Mouse (Mus musculus): ENCODE measurements around the gene BC003965.
A peak's percentile ranks its signal among the peaks of the same experiment; 100 is the strongest.

The BC003965 gene

DNA sequence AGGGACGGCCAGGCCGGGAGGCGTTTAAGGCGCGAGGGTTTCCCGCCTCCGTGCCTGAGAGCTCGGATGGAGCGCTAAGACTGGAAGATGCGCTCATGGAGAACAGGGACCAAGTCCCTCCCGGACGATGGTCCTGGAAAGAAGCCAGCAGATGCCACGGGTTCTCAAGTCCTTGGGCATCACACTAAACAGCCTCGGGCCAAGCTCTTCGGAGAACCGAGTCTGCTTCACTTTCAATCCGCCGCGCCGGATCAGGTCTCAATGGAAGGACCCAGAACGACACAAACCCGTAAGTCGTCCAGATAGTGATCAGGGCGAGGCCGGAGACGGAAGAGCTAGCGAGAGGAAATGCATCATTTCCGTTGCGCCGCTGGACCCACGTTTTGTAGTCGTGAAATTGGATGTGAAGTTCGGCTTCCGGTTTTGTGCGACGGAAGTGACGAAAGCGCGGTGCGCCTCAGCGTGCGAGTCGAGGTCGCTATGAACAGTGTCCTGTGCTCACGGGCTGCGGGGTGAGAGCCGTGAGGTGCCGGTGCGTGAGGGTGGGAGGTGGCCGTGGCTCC, at the start of gene BC003965:
BC003965 (plus strand) TSS at position 426 of the 563 bp plus-strand sequence.
- DNase-seq (ENCODE audit: low read depth, low spot score) = peak; percentile 98

DNA sequence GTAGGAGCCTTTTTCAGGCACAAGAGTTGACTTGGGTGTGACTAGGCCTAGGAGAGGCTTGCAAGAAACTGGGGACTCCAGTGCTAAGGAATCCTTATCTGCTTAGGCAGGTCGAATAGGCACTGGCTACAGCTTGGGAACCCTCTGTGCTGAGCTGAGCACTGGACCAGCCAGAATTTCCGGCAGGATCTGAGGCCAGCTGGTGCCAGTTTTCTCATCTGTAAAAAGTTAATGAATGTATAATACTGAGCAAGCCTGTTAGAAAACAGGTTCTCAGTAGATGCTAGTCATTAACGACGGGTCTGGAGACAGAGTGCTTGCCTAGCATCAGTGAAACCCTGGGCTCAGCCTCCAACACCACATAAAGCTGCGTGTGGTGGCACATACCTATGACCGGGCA, 48.7 kb upstream of the BC003965 start:
- DNase-seq (ENCODE audit: low read depth, low spot score) = no peak

DNA sequence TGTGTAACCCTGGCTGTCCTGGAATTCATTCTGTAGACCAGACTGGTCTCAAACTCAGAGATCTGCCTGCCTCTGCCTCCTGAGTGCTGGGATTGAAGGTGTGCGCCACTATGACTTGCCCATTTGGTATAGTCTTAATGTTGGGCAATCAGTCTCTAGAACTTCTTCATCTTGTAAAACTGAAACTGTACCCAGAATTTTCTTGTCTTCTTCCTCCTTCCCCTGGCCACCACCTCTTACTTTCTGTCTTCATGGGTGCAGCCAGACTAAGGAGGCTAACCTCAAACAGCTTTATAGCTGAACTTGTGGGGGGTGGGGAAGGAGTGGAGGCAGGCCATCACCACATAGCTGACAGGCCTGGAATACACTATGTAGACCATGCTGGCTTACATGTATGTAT, 45.6 kb upstream of the BC003965 start:
- DNase-seq (ENCODE audit: low read depth, low spot score) = no peak

DNA sequence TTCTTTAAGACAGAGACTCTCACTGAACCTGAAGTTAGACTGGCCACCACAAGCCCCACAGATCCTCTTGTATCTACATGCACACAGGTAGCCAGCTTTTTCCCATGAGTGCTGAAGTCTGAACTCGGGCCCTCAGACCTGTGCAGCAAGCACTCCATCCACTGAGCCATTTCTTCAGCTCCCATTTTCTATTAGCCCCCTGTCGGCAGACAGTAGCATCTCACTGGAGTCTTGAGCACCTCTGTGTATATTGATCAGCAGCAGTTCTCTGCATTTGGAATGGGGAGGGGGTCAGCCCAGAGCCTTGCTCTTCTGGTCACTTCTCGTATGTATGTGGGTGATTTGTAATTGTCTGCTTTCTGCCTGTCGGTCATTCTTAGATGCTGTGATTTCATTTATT, 44.4 kb upstream of the BC003965 start:
- DNase-seq (ENCODE audit: low read depth, low spot score) = no peak

DNA sequence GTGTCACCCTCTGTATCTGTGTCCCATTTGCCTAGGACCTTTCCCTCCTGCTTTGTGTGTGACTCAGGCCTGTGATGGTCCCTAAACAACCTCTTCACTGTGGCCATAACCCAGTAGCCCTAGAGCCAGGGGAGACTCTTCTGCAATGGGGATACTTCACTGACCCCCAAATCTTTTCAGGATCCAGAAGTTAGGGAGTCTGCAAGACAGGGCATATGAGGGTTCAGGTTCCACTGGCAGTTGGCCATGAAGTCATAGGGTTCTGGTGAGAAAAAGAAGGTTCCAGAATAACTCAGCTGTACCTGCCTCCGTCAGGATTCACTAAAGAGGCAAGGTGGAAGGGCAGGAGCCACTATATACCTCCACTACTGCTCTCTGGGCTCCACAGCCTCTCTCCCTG, 22.2 kb upstream of the BC003965 start, which contains the start of gene Ccdc154:
Ccdc154 (plus strand) TSS at position 301 of the 400 bp plus-strand sequence.
- DNase-seq (ENCODE audit: low read depth, low spot score) = no peak

DNA sequence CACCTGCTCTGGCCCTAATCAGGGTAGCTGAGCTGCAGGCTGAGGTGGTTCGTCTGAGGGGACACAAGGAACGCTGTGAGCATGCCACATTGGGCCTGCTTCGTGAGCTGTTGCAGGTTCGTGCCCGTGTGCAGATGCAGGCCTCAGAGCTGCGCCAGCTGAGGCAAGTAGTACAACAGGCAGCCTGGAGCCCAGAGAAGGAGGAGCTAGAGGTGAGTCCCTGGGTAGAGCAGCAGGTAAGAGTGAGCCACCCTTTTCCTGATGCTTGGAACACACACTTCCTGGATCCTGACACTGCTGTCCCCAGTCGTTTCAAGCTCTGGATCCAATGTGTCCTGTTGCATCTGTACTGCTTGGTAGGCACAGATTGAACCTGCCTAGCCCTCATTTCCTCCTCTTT, 21.0 kb upstream of the BC003965 start:
- DNase-seq (ENCODE audit: low read depth, low spot score) = no peak

DNA sequence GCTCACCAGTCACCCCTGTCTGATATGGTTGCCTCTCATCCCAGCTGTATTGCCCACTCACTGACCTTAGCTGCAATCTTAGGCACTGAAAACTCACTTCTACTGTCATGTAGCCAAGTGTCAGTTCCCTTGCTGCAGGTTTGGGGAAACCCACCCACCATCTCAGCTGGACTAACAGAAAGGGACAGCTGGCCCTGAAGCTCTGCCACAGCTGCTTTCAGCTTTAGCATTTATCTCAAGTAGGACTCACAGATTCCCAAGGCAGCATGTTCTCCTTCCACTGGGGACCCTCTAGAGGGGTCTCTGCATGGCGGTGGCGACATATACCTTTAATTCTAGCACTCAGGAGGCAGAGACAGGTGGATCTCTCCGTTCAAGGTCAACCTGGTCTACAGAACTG, 19.6 kb upstream of the BC003965 start:
- DNase-seq (ENCODE audit: low read depth, low spot score) = no peak

DNA sequence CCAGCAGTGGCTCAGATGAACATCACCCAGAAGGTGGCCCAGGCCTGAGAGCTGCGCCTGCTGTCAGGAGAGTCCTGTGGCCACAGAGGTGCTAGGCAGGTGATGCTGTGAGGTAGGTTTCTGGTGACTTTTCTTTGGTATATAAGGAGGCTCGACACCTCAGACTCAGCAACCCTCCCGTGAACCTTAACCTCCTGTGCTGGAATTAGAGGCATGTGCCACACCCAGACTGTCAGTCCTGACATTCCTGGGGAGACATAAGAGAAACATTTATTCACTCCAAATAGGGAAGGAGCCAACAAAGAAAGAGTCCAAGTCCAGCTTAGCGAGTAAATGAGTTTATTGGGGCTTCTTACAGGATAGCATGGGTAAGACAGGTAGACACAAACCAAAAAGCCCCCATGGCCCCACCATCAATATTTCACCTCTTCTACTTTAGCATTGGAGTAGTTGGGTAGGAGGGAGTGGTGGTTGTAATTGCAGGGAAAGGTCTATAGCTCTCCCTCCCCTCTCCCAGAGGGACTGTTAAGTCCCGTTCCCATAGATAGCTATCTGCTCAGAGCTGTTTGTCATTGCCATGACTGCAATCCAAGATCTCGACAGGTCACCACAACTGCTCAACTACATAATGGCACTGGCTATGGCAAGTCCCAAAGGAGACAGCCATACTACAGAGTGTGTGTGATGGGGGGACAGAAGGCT, 18.2 kb upstream of the BC003965 start:
- no peak for DNase-seq (ENCODE audit: low read depth, low spot score)

DNA sequence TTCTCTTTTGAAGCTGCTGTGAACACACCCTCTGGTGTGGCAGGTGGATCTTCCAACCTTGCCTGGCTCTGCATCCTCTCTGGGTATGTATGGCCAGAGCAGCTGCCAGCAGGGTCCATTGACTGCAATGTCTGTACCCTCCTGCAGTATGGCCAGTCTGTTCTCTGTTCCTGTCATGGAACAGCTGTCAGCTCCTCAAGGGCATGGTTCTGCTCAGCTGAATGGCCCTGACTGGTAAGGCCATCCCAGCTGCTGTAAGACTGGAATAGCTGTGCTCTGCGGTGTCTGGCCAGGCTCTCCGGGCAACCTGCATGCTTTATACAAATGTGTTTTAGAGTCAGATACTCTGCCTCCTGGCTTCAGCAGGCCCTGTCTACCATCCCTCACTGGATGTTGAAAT, 14.6 kb upstream of the BC003965 start:
- no peak for DNase-seq (ENCODE audit: low read depth, low spot score)

DNA sequence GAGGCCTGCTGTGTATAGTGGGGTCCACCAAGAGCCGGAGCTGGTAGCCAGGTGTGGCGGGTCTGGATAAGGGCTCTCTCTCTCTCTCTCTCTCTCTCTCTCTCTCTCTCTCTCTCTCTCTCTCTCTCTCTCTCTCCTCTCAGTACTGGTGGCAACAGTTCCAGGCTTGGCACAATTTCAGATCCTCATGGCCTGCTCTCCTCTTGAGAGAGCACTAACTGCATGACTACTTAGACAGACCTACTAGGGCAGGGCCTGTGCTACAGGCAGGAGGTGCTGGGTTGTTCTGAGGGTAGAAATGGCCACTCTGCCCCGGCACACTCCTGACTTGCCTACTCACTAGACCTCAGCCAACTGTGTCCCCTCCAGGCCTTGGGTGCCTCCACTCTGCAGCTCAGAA, 11.8 kb upstream of the BC003965 start:
- no peak for DNase-seq (ENCODE audit: low read depth, low spot score)

DNA sequence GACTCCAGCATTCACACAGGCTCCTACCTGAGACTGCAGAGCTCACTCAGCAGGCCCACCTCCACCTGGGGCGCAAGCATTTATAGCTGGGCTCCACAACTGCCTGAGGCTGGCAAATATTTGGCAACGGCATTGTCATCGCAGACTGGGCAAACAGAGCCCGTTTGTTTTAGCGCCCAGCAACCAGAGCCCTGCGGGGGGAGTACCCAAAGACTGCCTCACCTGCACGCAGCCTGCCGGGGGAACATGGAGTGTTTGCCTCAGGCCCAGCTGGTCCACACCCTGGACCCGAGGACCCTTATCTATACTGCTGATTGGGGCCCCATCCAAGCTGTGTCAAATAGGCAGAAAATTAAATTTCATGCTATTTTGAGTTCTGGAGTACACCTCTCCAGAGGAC, 8.9 kb upstream of the BC003965 start, which contains the start of gene Gm38655:
Gm38655 (minus strand) TSS at position 61 of the 400 bp plus-strand sequence.
- DNase-seq (ENCODE audit: low read depth, low spot score) = no peak

DNA sequence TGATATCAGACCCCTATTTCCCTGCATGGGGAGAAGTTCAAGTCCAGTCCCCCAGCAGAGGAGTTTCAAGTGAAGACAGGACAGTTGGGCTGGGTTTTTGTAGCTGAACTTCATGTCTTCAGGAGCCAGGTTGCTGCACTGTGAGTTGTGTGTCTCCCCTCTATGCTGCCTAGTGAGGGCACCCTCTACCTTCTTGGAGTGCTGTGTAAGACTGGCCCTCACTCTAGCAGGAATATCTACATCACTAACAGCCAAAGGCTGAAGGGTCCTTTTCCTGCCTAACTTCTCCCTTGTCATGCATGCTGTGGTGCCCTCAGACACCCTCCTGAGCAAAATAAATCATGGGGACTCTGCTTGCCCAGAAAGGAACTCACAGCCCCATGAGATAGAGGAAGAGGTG, 1.1 kb upstream of the BC003965 start:
- no peak for DNase-seq (ENCODE audit: low read depth, low spot score)

DNA sequence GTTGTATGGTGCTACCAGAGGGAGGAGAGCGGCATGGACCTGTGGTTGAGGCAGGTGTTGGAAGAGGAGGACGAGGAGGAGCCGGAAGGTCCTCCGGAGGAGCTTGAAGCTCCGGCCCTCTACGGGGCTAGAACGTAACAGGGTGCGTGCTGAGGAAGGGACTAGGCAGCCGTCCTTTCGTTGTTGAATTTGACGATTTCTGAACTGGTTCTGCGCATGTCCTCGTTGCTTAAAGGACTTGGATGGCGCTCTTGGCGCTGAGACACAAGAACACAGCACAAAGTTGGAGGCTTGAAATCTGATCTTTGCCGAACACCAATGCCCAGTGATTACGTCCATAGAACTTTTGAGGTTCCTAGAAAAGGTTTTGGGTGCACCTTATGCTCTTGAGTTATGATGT, 607 bp downstream of the BC003965 start:
- DNase-seq (ENCODE audit: low read depth, low spot score) = no peak

DNA sequence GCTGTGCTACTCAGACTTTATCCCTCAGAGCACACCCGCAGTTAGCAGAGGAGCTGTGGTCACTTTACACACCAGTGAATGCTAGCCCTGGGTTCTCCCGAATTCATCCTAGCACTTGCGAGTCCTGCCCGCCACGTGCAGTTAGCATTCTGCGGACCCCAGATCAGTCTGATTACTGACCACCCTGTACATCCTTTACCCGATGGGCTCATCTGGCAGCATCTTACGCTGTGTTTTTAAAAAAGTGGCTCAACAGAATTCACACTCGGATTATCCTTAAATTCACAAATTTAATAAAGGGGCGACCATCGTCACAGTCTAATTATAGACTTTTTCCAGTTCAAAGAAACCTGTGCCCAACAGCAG, 3.4 kb downstream of the BC003965 start:
- DNase-seq (ENCODE audit: low read depth, low spot score) = no peak

DNA sequence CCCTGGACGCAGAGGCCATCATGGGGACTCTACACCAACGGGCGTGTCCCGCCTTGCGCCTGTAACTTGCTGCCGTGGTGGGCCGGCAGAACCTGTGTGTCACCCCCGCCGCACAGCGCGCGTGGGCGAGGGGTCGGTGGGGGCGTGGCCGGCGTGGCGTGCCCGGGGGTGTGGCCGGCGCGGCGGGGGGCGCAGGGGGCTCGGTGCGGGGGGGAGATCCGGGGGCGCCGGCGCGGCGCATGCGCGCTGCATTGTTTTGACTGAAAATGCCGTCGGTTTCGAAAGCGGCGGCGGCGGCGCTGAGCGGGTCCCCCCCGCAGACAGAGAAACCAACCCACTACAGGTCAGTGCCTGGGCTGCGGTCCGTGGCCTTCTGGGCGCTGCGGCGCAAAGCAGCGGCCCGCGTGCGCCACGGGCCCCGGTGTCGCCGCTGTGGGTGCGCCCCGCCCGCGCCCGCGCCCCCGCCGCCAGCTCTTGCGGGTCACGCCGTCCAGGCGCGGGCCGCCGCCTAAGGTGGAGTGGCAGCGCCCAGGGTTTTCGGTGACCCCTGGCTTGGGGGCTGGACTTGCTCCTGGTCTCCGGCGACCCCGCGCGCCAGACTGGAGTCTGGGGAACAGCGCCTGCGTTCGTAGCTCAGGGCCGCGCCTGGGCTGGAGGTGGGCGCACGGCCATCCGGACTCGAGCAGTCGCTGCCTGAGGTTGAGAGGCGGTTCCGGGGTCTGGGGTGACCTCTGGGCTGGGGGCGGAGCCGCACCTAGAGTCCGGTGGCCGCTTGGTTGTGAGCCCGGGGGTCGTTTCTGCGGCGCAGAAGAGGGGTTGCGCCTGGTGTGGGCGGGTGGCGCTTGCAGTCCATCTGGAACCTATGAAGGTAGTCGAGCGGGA, 4.0 kb downstream of the BC003965 start, which contains the start of gene Unkl:
Unkl (plus strand) TSS at position 248 of the 882 bp plus-strand sequence.
- DNase-seq (ENCODE audit: low read depth, low spot score) = peak; percentile 54

DNA sequence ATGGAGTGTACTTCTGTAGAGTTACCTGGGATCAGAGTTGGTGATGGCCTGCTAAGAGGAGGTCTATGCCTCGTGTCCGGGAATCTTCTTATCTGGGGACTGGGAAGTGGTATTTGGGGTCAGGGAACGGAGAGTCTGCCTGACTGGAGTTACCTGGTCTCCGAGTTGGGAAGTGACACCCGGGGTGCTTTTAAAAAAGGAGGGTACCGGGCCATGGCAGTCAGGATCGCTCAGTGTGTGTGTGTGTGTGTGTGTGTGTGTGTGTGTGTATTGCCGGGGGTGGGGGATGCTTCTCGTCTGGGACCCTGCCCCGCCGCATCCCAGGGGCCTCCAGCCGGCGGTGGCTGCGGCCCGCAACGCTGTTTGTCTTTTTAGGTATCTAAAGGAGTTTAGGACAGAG, 4.7 kb downstream of the BC003965 start:
- DNase-seq (ENCODE audit: low read depth, low spot score) = no peak

DNA sequence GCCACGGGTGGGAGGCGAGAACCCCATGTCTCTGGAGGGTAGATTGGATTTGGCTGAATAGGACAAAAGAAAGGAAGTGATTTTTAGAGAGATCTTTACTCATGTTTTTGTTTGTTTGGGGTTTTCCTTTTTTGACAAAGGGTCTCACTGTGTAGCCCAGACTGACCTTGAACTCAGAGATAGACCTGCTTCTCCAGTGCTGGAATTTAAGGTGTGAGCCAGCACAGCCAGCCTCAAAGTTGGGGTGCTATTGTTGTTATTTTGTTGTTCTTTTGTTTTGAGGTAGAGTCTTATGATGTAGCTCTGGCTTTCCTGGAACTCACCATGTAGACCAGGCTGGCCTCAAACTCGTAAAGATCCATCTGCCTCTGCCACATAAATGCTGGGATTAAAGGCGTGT, 18.0 kb downstream of the BC003965 start:
- no peak for DNase-seq (ENCODE audit: low read depth, low spot score)

DNA sequence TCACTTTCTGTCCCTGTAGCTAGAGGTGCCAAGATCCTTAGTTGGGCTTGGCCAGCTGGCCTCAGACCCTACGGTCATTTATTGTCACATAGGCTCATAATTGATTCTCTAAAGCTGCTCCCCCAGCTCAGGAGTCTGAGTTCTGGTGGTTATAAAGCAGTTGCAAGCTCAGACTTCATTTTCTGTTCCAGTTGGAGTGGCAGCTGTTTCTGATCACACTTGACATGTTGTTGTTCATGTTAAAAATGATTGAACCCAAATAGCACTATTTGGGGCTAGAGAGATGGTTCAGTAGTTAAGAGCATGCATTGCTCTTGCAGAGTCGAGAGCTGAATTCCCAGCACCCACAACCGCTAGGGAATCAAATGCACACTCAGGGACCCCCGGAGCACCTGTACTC, 25.7 kb downstream of the BC003965 start:
- DNase-seq (ENCODE audit: low read depth, low spot score) = no peak

DNA sequence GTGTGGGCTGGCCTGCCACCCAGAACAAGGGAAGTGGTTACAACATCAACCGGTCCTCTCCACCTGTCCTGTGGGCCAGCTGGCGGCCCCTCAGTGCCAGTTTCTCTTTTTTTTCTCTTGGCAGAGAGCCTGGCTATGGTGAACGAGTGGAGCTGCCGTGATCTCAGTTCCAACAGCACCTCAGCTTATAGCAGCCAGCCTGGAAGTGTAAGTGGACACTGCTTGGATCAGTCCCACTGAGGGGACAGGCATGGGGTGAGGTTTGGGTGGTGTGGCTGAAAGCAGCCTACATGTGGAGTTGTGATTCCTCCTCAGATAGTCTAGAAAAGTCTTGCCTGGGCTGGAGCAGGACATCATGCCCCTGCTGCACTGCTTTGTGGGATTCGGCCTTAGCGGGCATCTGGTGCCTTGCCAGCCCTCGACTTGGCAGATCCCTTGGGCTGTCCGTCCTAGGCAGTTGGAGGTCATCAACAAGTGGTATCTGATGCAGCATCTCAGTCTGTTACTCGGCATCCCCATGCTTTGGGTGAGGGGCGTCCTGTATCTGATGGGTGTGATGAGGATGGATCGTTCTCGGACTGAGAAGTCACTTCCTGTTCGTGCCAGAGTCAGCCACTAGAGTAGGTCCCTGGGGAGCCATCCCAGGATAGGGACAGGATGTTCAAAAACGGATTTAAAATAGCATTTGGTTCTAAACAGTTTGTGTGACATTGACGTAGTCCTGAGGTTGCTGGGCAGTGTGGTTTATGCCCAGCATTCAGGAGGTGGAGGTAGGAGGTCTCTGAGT, 26.5 kb downstream of the BC003965 start:
- peak; percentile 82 for DNase-seq (ENCODE audit: low read depth, low spot score)

DNA sequence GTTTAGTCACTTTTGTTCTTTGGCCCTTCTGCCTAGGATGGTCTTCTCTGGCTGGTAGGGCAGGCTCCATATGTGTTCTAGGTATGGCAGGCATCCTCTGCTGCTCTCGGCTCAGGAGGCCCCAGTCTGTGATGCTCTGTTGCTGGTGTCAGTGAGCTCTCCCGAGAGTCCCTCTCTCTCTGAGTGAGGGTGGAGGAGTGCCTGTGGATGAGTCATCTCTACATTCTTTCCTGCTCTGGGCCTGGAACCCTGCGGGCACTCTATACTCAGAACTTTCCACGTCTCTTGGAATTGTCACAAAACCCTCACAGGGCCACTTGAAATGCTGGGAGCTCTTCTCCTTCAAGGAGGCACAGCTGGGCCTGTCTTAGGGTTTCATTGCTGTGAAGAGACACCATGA, 27.4 kb downstream of the BC003965 start:
- no peak for DNase-seq (ENCODE audit: low read depth, low spot score)

DNA sequence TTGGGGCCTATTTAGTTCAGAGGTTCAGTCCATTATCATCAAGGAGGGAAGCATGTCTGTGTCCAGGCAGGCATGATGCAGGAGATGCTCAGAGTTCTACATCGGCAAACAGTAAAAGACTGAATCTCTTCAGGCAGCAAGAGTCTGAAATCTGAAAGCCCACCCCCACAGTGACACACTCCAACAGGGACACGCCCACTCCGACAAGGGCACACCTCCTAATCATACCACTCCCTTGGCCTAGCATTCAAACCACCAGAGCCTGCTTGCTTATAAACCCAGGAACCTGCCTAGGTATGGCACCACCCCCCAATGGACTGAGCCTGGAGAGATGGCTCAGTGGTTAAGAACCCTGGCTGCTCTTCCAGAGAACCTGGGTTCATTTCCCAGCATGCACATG, 31.1 kb downstream of the BC003965 start:
- DNase-seq (ENCODE audit: low read depth, low spot score) = no peak

DNA sequence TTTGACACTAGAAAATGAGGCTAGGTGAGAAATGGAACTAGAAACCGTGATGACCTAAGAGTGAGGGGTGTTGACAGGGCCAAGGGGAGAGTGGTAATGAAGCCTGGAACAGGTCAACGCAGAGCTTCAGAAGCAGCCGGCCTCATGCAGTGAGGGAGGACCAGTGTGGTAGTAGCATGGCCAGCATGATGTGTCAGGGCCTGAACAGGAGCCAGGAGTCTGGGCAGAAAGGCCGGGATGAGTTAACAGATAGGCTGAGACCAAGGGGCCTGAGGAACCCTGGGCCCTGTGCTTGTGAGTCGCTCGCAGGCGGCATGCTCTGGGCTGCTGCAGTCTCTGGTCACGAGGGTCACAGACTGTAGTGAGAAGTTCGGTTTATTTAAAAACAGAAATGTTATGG, 34.6 kb downstream of the BC003965 start:
- DNase-seq (ENCODE audit: low read depth, low spot score) = no peak
